Mouse (Mus musculus): ENCODE measurements around the gene Kxd1.

GRCm38 (mm10) chr8:70551558-70552161 lies 23.9 kb upstream of the Kxd1 start:
- TF ChIP-seq CTCF (conservative IDR thresholded peaks at IDR 0.05; ENCODE audit: low read length) (no peak), POU5F1 (IDR thresholded peaks at IDR 0.05; ENCODE audit: borderline replicate concordance, low read length) (no peak), NANOG (IDR thresholded peaks at IDR 0.05; ENCODE audit: borderline replicate concordance, low read length) (no peak)
